Mouse (Mus musculus) liver, embryonic 14.5 days (tissue): Measurements from ENCODE around the gene Arhgap20.

Experiments used
- CTCF ChIP-seq: IDR thresholded peaks from 2 replicates; pipeline ENCODE4 v1.5.1; 2016; ENCODE audit warnings: antibody characterized with exemption, low read depth, control low read depth
- EP300 ChIP-seq: IDR thresholded peaks from 2 replicates; pipeline ENCODE4 v1.6.1; 2016; ENCODE audit warnings: antibody characterized with exemption, low read depth

GRCm38 (mm10) chr9:51739826-51740225 lies 25.3 kb upstream of the Arhgap20 start:
- no peak for TF ChIP-seq CTCF
- no peak for TF ChIP-seq EP300
